Mouse (Mus musculus) embryonic facial prominence, embryonic 15.5 days (tissue): ENCODE results near the gene Wdr60. TPM values are rescaled to one million over a fixed set of nuclear protein-coding genes. Genes with fewer than 3 reads are reported as not detected.

Experiments
- ATAC-seq: fragments of 200-750 bp; cut with Nextera tagmentation; 2 replicates; pipeline ENCODE4 v1.8.0; 2017; ENCODE audit warnings: low read depth, moderate TSS enrichment; ENCODE audit not compliant: insufficient number of reproducible peaks, low FRiP score, low TSS enrichment
- H3K27ac ChIP-seq: fragments of 300-500 bp; sonication (generic); replicated peaks from 2 replicates; pipeline ENCODE4 v1.5.1; 2015; ENCODE audit warnings: mild to moderate bottlenecking, inconsistent platforms
- H3K27me3 ChIP-seq: fragments of 300-500 bp; sonication (generic); 2 replicates; pipeline ENCODE4 v1.6.1; 2015; ENCODE audit warnings: inconsistent platforms
- H3K36me3 ChIP-seq: fragments of 300-500 bp; sonication (generic); 2 replicates; pipeline ENCODE4 v1.6.1; 2015; ENCODE audit warnings: mild to moderate bottlenecking, inconsistent platforms
- H3K4me1 ChIP-seq: fragments of 300-500 bp; sonication (generic); 2 replicates; pipeline ENCODE4 v1.6.1; 2015; ENCODE audit warnings: inconsistent platforms
- H3K4me2 ChIP-seq: fragments of 300-500 bp; sonication (generic); replicated peaks from 2 replicates; pipeline ENCODE4 v1.6.1; 2015; ENCODE audit warnings: mild to moderate bottlenecking, inconsistent platforms
- H3K4me3 ChIP-seq: fragments of 300-500 bp; sonication (generic); replicated peaks from 2 replicates; pipeline ENCODE4 v1.5.1; 2015; ENCODE audit warnings: mild to moderate bottlenecking, inconsistent platforms
- H3K9ac ChIP-seq: fragments of 300-500 bp; sonication (generic); 2 replicates; pipeline ENCODE4 v1.6.1; 2015; ENCODE audit warnings: inconsistent platforms
- H3K9me3 ChIP-seq: fragments of 300-500 bp; sonication (generic); replicated peaks from 2 replicates; pipeline ENCODE4 v1.6.1; 2016; ENCODE audit warnings: inconsistent platforms
- WGBS: fragments of 180-500 bp; shearing (Covaris S2); methylation state at CpG from one replicate; pipeline ENCODE4 v1.1.7; 2015; 5-methylcytosine and 5-hydroxymethylcytosine counted together
- polyA plus RNA-seq: library from polyadenylated mRNA; unstranded; fragments of >200 nt; fragmentation: Nextera tagmentation; extraction: Ambion mirVana; gene quantifications from 2 replicates; pipeline ENCODE4 v1.2.1, GENCODE M21; 2015

Wdr60 gene
- polyA plus RNA-seq, result 31.4 and 32.9 TPM in 2 replicates

DNA sequence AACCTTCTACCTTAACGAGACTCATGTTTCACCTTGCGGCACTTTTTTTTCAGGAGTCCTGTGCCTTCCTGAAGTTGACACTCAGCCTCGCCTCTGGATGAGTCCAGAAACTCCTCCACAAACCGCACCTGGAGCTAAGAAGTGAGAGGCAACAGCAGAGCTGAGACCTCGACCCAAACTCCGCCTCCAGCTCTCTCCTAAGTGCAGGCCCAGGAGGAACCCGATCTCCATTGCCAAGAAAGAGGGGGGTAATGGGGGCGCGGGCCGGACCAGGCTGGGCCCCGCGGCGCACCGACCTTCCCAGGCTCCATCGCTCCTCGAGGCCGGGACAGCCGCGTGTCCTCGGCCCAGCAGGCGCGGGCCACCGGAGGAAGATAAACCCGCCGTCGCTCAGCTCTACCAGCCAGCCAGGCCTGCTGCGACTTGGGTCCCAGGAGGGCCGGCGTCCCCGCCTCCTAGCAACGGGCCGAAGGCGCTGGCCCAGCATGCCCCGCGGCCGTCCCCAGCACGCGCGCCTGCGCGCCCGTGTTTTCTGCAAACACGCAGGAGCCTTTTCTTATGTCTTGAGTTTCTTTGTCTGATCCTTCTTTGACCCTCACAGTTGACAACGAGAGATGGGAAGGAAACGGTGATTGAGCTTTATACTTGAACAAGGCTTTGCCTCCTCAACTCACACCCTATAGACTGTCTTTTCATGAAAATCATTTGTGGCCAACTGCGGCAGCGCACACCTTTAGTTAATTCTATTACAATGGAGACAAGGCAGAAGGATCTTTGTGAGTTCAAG lies at the start of gene Wdr60:
Wdr60 (minus strand) TSS at position 468 of the 787 bp plus-strand sequence.
- Histone ChIP-seq H3K27ac (peak within 1 kb of the TSS; percentile 77), H3K36me3 (no peaks in the 10 kb centered on the region), H3K4me1 (no peaks in the 10 kb centered on the region), H3K4me2 (peak within 1 kb of the TSS; percentile 52), H3K27me3 (no peaks in the 10 kb centered on the region), H3K9ac (peak within 1 kb of the TSS; percentile 52), H3K4me3 (peak within 1 kb of the TSS; percentile 65), H3K9me3 (no peaks in the 10 kb centered on the region)
- peak; percentile 94 for ATAC-seq
- WGBS, result 3% methylated on average over 47 of the region's 47 CpGs

DNA sequence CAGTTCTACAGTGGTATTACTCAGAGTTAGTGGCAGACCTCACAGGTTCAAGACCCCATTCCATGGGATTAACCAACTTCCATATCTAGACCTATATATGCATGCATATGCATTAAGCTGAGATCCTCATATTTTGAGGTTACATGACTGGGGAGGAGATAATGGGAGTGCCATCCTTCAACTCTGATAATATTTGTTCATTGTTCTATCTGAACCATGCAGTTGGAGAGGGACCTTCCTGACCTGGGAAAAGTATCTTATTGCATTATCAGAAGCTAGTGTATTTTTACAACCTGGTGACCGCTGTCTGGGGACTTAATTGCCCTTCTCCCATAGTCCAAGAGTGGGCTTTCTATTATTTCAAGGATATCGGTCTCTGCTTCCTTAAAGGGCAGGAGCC lies 45.8 kb upstream of the Wdr60 start:
- no peak overlapping the region for H3K27ac ChIP-seq
- no peaks in the 10 kb centered on the region for H3K27me3 ChIP-seq
- no peaks in the 10 kb centered on the region for H3K4me1 ChIP-seq
- H3K4me3 ChIP-seq, result no peak overlapping the region
- 87% methylated on average over 2 of the region's 2 CpGs for WGBS
- no peak overlapping the region for H3K4me2 ChIP-seq
- H3K9me3 ChIP-seq, result no peaks in the 10 kb centered on the region
- ATAC-seq, result no peak
- H3K36me3 ChIP-seq, result no peaks in the 10 kb centered on the region
- H3K9ac ChIP-seq, result no peak overlapping the region

DNA sequence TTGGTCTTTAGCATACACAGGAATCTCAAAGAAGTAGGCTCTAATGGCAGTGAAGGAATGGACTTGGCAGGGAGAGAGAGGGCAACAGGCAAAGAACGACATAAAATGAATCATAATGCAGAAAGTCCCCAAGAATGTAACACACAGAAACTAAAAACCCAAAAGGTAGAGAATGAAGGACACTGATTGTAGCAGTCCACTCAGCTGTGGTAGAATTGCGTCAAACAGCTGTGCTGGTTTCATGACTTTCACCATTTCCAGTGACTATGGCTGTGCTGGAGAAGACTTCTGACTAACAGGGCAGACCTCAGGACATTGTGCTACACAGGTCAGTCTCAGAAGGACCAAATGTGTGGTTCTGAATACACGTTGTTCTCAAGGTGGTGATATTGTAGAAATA lies 45.0 kb upstream of the Wdr60 start:
- Histone ChIP-seq H3K36me3 (no peaks in the 10 kb centered on the region), H3K27ac (no peak overlapping the region), H3K4me3 (no peak overlapping the region), H3K27me3 (no peaks in the 10 kb centered on the region), H3K4me1 (no peaks in the 10 kb centered on the region), H3K9me3 (no peaks in the 10 kb centered on the region), H3K9ac (no peak overlapping the region), H3K4me2 (no peak overlapping the region)
- ATAC-seq, result no peak
- WGBS, result 78% methylated on average over 3 of the region's 3 CpGs

DNA sequence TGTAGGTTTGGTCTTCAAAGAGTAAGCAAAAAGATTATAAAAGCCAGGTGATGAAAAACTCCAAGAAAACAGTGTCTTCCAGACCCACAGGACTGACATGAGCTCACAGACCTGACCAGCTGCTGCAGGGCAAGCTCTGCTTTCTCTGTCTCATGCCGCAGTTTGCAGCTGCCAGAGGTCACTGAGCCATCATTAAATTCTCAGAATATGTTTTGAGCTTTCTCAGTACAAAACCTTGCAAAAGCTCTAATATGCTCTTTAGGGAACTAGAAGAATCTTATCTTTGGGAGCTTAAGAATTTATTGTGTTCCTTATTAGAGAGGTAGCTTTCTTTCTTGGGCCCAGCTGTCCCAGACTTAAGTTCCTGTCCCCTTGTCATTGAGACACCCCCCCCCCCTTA lies 43.2 kb upstream of the Wdr60 start:
- H3K4me1 ChIP-seq, result no peaks in the 10 kb centered on the region
- no peak overlapping the region for H3K4me3 ChIP-seq
- WGBS, result 65% methylated on average over 1 of the region's 1 CpGs
- H3K4me2 ChIP-seq, result no peak overlapping the region
- H3K36me3 ChIP-seq, result no peaks in the 10 kb centered on the region
- no peaks in the 10 kb centered on the region for H3K9me3 ChIP-seq
- no peak overlapping the region for H3K9ac ChIP-seq
- no peak for ATAC-seq
- no peak overlapping the region for H3K27ac ChIP-seq
- H3K27me3 ChIP-seq, result no peaks in the 10 kb centered on the region

DNA sequence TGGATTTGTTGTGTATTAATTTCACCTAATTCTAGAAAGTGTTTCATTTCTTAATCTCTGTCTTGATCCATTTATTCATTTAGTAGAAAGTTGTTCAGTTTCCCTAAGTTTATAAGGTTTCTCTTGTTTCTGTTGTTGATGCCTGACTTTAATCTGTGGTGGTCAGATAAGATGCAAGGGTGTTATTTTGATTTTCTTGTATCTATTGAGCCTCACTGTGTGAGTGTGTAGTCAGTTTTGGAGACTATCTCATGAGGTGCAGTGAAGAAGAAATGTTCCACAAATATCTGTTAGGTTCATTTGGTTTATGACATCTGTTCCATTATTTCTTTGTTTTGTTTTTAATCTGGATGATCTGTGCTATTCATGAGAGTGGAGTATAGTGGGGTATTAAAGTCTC lies 39.4 kb upstream of the Wdr60 start:
- no peaks in the 10 kb centered on the region for H3K36me3 ChIP-seq

DNA sequence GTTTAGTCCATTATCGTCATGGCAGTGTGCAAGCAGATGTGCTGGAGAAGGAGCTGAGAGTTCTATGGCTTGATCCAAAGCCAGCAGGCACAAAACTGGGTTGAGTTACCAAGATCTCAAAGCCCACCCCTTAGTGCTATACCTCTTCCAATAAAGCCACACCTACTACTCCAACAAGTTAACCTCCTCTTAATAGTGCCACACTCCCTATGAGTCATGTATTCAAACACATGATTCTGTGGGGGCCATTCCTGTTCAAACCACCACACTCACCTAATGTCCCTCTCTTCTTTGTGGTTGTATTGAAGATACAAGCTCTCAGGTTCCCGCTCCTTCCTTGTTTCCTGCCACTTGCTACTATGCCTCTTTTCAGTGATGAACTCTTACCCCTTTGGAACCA lies 37.1 kb upstream of the Wdr60 start:
- WGBS, result 93% methylated on average over 2 of the region's 2 CpGs
- Histone ChIP-seq H3K9me3 (no peaks in the 10 kb centered on the region), H3K4me3 (no peak overlapping the region), H3K36me3 (no peaks in the 10 kb centered on the region), H3K27me3 (no peaks in the 10 kb centered on the region), H3K4me2 (no peak overlapping the region), H3K27ac (no peak overlapping the region), H3K9ac (no peak overlapping the region), H3K4me1 (no peaks in the 10 kb centered on the region)
- no peak for ATAC-seq

More for the DNA sequence above, 39.4 kb upstream of the Wdr60 start:
- no peak overlapping the region for H3K9ac ChIP-seq
- H3K4me3 ChIP-seq, result no peak overlapping the region
- no peaks in the 10 kb centered on the region for H3K9me3 ChIP-seq
- H3K27me3 ChIP-seq, result no peaks in the 10 kb centered on the region
- no peak for ATAC-seq
- H3K4me2 ChIP-seq, result no peak overlapping the region
- no peaks in the 10 kb centered on the region for H3K4me1 ChIP-seq
- H3K27ac ChIP-seq, result no peak overlapping the region

DNA sequence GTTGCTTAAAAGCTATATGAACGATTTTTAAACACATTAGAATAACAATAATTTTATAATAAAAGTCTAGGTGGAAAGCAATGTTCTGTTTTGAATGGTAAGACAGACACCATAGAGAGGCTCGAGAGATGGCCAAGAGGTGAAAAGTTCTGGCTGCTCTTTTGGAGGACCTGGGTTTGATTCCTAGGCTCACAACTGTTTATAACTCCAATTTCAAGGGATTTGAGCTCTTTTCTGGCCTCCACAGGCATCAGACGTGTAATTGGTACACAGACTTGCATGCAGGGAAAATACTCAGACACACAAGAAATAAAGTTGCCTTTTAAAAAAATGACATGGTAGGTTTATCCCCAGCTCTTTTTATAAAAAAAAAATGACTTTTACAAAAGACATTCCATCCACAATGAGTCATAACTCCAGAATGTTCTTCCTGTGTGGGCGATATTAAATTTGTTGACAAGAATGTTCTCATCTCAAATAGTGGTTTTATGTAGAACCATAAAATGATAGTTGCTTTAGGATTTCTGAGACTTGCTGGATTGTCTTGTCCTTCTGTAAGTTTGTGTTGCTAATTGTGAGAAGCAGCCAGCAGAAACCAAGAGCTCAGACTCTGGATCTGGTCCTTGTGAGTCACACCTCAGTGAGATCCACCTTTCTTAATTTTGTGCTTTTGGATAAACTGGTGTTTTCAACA lies 30.9 kb upstream of the Wdr60 start:
- H3K4me1 ChIP-seq, result no peaks in the 10 kb centered on the region
- H3K4me2 ChIP-seq, result no peak overlapping the region
- H3K36me3 ChIP-seq, result no peaks in the 10 kb centered on the region
- no peak overlapping the region for H3K4me3 ChIP-seq
- H3K27me3 ChIP-seq, result no peaks in the 10 kb centered on the region
- no peaks in the 10 kb centered on the region for H3K9me3 ChIP-seq
- H3K9ac ChIP-seq, result no peak overlapping the region
- H3K27ac ChIP-seq, result no peak overlapping the region
- 64% methylated on average over 4 of the region's 4 CpGs for WGBS
- no peak for ATAC-seq

DNA sequence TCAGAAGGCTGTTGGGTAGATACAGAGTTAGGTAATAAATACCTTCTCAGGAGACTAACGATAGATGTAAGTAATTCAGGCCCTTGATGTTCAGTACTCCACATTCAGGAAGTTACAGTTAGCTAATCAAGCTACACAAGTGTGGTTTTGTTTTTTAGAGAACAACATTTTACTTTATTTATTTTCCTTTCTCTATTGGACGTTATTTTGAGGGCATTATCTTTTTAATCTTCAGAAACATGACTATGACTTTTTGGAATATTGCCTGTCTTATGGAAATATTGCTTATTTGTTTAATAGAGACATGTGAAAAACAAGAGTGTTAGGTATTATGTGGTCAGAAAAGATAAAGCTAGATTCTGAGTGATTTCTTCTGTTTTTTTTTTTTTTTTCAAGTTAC lies 30.4 kb upstream of the Wdr60 start:
- 62% methylated on average over 2 of the region's 2 CpGs for WGBS
- H3K27me3 ChIP-seq, result no peaks in the 10 kb centered on the region
- no peak for ATAC-seq

DNA sequence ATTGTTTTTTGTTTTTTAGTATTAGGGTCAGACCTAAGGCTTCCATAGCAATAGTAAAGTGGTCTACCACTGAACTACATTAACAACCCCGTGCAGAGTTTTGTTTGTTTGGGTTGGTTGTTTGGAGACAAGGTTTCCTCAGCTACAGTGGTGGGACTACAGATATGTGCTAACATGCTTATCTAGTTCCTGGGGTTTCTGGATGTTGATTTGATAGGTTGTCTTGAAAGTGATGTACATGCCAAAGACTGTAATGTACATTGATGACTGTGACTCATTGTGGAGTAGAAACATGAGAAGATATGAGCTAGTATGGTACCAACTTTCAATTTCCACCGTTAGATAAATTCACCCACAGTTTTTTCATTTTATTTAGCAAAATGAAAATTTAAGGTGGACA lies 20.7 kb upstream of the Wdr60 start:
- no peak overlapping the region for H3K27ac ChIP-seq

More for the DNA sequence above, 30.4 kb upstream of the Wdr60 start:
- no peaks in the 10 kb centered on the region for H3K4me1 ChIP-seq
- no peak overlapping the region for H3K27ac ChIP-seq
- no peaks in the 10 kb centered on the region for H3K36me3 ChIP-seq
- no peak overlapping the region for H3K4me3 ChIP-seq
- no peaks in the 10 kb centered on the region for H3K9me3 ChIP-seq
- no peak overlapping the region for H3K9ac ChIP-seq
- no peak overlapping the region for H3K4me2 ChIP-seq

DNA sequence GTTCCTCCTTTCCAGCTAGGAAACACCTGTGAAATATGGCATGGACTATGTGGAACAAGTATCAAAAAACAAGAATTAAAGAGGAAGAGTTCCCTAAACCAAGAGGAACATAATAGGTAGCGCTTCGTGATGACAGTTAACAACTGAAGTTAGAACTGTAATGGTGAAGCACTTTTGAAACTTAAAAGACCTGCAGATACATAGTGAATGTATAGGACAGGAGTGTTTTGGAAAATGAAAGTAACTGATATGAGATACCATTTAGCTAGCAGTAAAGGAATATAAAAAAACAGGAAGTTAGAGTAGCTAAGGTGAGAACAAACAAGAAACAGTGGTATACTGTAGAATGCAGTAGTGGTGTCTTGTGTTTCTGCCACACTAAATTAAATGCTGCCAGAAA lies 20.0 kb upstream of the Wdr60 start:
- Histone ChIP-seq H3K4me2 (no peak overlapping the region; the same call in 1 of the 2 replicates), H3K4me3 (0 out of 2 replicates have a peak overlapping the region, but pooled peaks have one; percentile 8), H3K9me3 (no peaks in the 10 kb centered on the region), H3K27ac (no peak overlapping the region), H3K4me1 (no peaks in the 10 kb centered on the region), H3K9ac (no peak overlapping the region), H3K36me3 (no peaks in the 10 kb centered on the region), H3K27me3 (no peaks in the 10 kb centered on the region)
- WGBS, result 85% methylated on average over 2 of the region's 2 CpGs
- no peak for ATAC-seq

More for the DNA sequence above, 20.7 kb upstream of the Wdr60 start:
- Histone ChIP-seq H3K9me3 (no peaks in the 10 kb centered on the region), H3K9ac (no peak overlapping the region), H3K36me3 (no peaks in the 10 kb centered on the region), H3K27me3 (no peaks in the 10 kb centered on the region), H3K4me2 (no peak overlapping the region), H3K4me1 (no peaks in the 10 kb centered on the region), H3K4me3 (no peak overlapping the region)
- ATAC-seq, result no peak
- WGBS, result 76% methylated on average over 2 of the region's 2 CpGs

DNA sequence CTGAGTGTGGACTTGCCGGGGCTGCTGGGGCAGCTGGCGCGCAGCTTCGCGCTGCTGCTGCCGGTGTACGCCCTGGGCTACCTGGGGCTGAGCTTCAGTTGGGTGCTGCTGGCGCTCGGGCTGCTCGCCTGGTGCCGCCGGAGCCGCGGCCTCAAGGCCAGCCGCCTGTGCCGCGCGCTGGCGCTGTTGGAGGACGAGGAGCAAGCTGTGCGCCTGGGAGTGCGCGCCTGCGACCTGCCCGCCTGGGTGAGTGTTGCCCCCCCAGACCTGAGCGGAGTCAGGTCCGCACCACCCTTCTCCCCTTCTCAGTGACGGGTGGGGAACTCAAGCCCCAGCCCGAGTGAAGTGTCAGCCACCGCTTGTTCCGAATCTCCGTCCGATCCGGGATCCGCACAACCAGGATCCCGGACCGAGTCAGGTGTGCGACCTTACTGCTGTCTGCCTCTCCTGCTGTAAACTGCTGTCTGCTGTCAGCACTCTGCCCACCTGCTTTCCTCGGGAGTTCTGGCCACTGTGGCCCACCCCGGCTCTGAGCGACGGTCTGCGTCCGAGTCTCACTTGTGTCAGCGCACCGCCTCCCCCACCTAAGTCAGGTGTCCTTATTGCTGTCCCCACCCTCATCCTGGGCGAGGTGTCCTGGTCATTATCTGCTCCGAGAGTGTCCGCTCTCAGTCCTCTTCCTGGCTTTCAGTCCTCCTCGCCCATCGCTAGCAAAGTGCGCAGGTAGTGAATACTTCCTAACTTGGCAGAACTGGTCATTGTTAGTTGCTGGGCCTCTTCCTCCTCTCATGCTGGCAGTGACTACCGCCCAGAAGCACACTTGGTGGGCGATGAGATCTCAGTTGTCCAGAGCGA lies 18.8 kb upstream of the Wdr60 start:
- Histone ChIP-seq H3K4me1 (no peaks in the 10 kb centered on the region), H3K4me2 (peak overlapping the region; percentile 74), H3K9ac (peak overlapping the region; percentile 96), H3K36me3 (no peaks in the 10 kb centered on the region), H3K4me3 (peak overlapping the region; percentile 97), H3K27me3 (no peaks in the 10 kb centered on the region), H3K9me3 (no peaks in the 10 kb centered on the region), H3K27ac (peak overlapping the region; percentile 99)
- 1% methylated on average over 55 of the region's 55 CpGs for WGBS
- ATAC-seq, result peak; percentile 56
